Mouse (Mus musculus): ENCODE data around the gene Myh6.
"Not testable (repeated sequence)": the region's sequence is repeated elsewhere in the genome, so short reads cannot be mapped to it uniquely, and the experiment has no call there.

DNA sequence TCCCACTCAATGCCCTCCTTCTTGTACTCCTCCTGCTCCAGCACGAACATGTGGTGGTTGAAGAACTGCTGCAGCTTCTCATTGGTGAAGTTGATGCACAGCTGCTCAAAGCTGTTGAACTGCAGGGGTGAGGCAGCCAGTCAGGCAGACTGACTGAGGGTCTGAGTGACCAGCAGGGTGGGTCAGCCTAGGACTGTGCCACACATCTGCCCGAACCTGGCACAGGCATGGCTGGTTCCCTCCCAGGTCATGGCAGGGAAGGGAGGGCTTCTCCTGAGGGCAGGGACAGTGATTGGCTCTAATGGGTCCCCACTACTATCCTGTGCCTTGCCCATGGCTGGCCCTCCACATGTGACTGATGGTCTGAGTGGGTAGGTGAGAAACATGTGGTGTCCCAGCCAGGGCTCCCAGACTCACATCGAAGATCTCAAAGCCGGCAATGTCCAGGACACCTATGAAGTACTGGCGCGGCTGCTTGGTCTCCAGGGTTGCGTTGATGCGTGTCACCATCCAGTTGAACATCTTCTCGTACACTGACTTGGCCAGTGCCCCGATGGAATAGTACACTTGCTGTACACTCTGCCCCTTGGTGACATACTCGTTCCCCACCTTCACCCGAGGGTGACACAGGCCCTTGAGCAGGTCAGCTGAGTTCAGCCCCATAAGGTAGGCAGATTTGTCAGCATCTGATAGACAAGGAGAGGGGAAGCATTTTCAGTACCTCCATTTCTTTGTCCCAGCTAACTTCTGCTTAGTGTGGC lies 6.7 kb downstream of the Myh6 start:
- not testable (repeated sequence) for TF ChIP-seq POLR2A, CTCF (IDR thresholded peaks at IDR 0.05; ENCODE audit: extremely low read depth, insufficient read depth, low read length)

Measured in cortical plate, adult 2 months (tissue).